Comparison of ENCODE assay signal across 9 mouse cellular contexts in genomic region chr2:172215508-172216162, GRCm38 (mm10). TPM values are rescaled to one million over a fixed set of nuclear protein-coding genes. Genes with fewer than 3 reads are reported as not detected.
DNase-seq lines count a peak whose midpoint lies in the region; ATAC-seq and TF ChIP-seq lines count a peak whose summit lies in the region.
"Had no signal": no experiment of that assay in that cellular context is flagged by ENCODE, and none has a peak within 500 bp of the region (broad histone marks: within the 10 kb centered on the region; RNA-seq: fewer than 3 reads in every experiment).

No protein-coding gene starts in this region.

- H3K27ac ChIP-seq in gastrocnemius, adult 2 months, result no peak overlapping the region
- no peak overlapping the region for H3K27ac ChIP-seq in hindbrain, embryonic 14.5 days
- no peak overlapping the region for H3K27ac ChIP-seq in lung, embryonic 14.5 days (ENCODE audit: low read depth)
- H3K27ac ChIP-seq: limb, embryonic 12.5 days had no signal

- no peaks in the 10 kb centered on the region for H3K27me3 ChIP-seq in hindbrain, embryonic 14.5 days (ENCODE audit: control insufficient read depth, insufficient read depth, low read length)
- H3K27me3 ChIP-seq in lung, embryonic 14.5 days (ENCODE audit: insufficient read depth, low read length), result no peaks in the 10 kb centered on the region
- H3K27me3 ChIP-seq: limb, embryonic 12.5 days had no signal

- H3K4me3 ChIP-seq in gastrocnemius, adult 2 months, result no peak overlapping the region
- no peak overlapping the region for H3K4me3 ChIP-seq in hindbrain, embryonic 14.5 days (replicated peaks; ENCODE audit: low read length)
- H3K4me3 ChIP-seq in lung, embryonic 14.5 days (ENCODE audit: low read depth, low read length), result no peak overlapping the region
- H3K4me3 ChIP-seq: limb, embryonic 12.5 days had no signal

- H3K9me3 ChIP-seq in hindbrain, embryonic 14.5 days (ENCODE audit: control insufficient read depth, low read length), result no peaks in the 10 kb centered on the region
- H3K9me3 ChIP-seq in lung, embryonic 14.5 days (ENCODE audit: low read depth, low read length), result no peaks in the 10 kb centered on the region
- H3K9me3 ChIP-seq: limb, embryonic 12.5 days had no signal

- H3K4me2 ChIP-seq in hindbrain, embryonic 14.5 days (replicated peaks), result no peak overlapping the region
- H3K4me2 ChIP-seq in lung, embryonic 14.5 days, result no peak overlapping the region
- H3K4me2 ChIP-seq: limb, embryonic 12.5 days had no signal

- DNase-seq in gastrocnemius, adult 2 months, result peak; percentile 23
- DNase-seq in gastrocnemius, postnatal 25 days, result no peak
- peak; percentile 36 for DNase-seq in urinary bladder, postnatal 25 days (ENCODE audit: low spot score)
- no peak for DNase-seq in urinary bladder, adult 18-20 months (ENCODE audit: low spot score in 2 of 2)
- DNase-seq in embryo, embryonic 11.5 days (ENCODE audit: low read depth, low spot score), result peak; percentile 80
- DNase-seq in hindbrain, embryonic 14.5 days (ENCODE audit: low spot score), result peak; percentile 95
- DNase-seq in lung, embryonic 14.5 days, result peak; percentile 91
- DNase-seq in skeletal muscle tissue, adult 2 months (ENCODE audit: low read depth, low spot score), result peak; percentile 20

- 39% methylated on average over 11 of the region's 11 CpGs for WGBS in hindbrain, embryonic 14.5 days
- WGBS in lung, embryonic 14.5 days, result 14% methylated on average over 11 of the region's 11 CpGs

- no peaks in the 10 kb centered on the region for H3K36me3 ChIP-seq in hindbrain, embryonic 14.5 days (replicated peaks; ENCODE audit: control insufficient read depth, insufficient read depth)
- H3K36me3 ChIP-seq in lung, embryonic 14.5 days (ENCODE audit: insufficient read depth), result no peaks in the 10 kb centered on the region
- H3K36me3 ChIP-seq: limb, embryonic 12.5 days had no signal

- peak; percentile 71 for TF ChIP-seq CTCF in gastrocnemius, adult 2 months (IDR thresholded peaks at IDR 0.05)
- TF ChIP-seq CTCF in lung, embryonic 14.5 days (IDR thresholded peaks at IDR 0.05; ENCODE audit: low read depth), result peak; percentile 88

- ATAC-seq in hindbrain, embryonic 14.5 days (ENCODE audit: low FRiP score), result no peak
- ATAC-seq in lung, embryonic 14.5 days (ENCODE audit: insufficient read depth), result 0 out of 2 replicates have a peak, but pooled peaks have one; percentile 26

- intact Hi-C loops in gastrocnemius, adult 2 months (cut with DNase I), result loop anchor here (10.0 kb wide), 1 partner anchor 1301 kb away; no protein-coding TSS in a partner anchor

- no peaks in the 10 kb centered on the region for H3K4me1 ChIP-seq in hindbrain, embryonic 14.5 days (replicated peaks; ENCODE audit: control insufficient read depth, insufficient read depth, low read length)
- H3K4me1 ChIP-seq in lung, embryonic 14.5 days (ENCODE audit: insufficient read depth), result no peaks in the 10 kb centered on the region
- H3K4me1 ChIP-seq: limb, embryonic 12.5 days had no signal

- H3K9ac ChIP-seq in hindbrain, embryonic 14.5 days, result no peak overlapping the region
- no peak overlapping the region for H3K9ac ChIP-seq in lung, embryonic 14.5 days
- H3K9ac ChIP-seq: limb, embryonic 12.5 days had no signal

RNA-seq across cellular contexts. Expression of gene Mc3r, which starts 32.7 kb away (rescaled TPM):
- total RNA-seq in gastrocnemius, adult 2 months (2021), result not detected
- not detected for total RNA-seq in gastrocnemius, postnatal 25 days (2021)
- polyA plus RNA-seq in hindbrain, embryonic 14.5 days (2014; fragmentation: Nextera tagmentation; extraction: Ambion mirVana), result 0.15 and 0.30 TPM in 2 replicates
- not detected in 2 replicates for polyA plus RNA-seq in lung, embryonic 14.5 days (2014; fragmentation: Nextera tagmentation; extraction: Ambion mirVana)
- polyA plus RNA-seq: limb, embryonic 12.5 days had no signal

Comparison
In these comparisons a context has a peak if more than half of its experiments do, and no peak if none do; other contexts are left out.
1. DNase-seq: peak in gastrocnemius, adult 2 months (single experiment), urinary bladder, postnatal 25 days (single experiment), embryo, embryonic 11.5 days (single experiment), hindbrain, embryonic 14.5 days (single experiment), lung, embryonic 14.5 days (single experiment) and skeletal muscle tissue, adult 2 months (single experiment); none in gastrocnemius, postnatal 25 days (single experiment) and urinary bladder, adult 18-20 months (0 of 2).